Mouse (Mus musculus) limb, embryonic 14.5 days (tissue): Measurements from ENCODE around the gene H2-M10.5. TPM values are rescaled to one million over a fixed set of nuclear protein-coding genes. Genes with fewer than 3 reads are reported as not detected.
"Not testable (repeated sequence)": the region's sequence is repeated elsewhere in the genome, so short reads cannot be mapped to it uniquely, and the experiment has no call there.

Experiments used
- ATAC-seq: fragments of 200-750 bp; cut with Nextera tagmentation; 2 replicates; pipeline ENCODE4 v1.8.0; 2017; ENCODE audit warnings: low read depth, moderate number of reproducible peaks, moderate TSS enrichment; ENCODE audit not compliant: low FRiP score
- DNase-seq: peaks from one replicate; pipeline ENCODE4 v3.0.0-alpha.2; 2015; ENCODE audit warnings: low spot score
- H3K27ac ChIP-seq: fragments of 300-500 bp; sonication (generic); replicated peaks from 2 replicates; pipeline ENCODE4 v1.5.1; 2014; ENCODE audit warnings: low read depth, mild to moderate bottlenecking, low read length, moderate library complexity, mixed read lengths
- H3K27me3 ChIP-seq: fragments of 300-500 bp; sonication (generic); 2 replicates; pipeline ENCODE4 v1.6.1; 2014; ENCODE audit warnings: low read length, mixed read lengths; ENCODE audit not compliant: control insufficient read depth, insufficient read depth
- H3K36me3 ChIP-seq: fragments of 300-500 bp; sonication (generic); 2 replicates; pipeline ENCODE4 v1.6.1; 2014; ENCODE audit warnings: mild to moderate bottlenecking, low read length, moderate library complexity, mixed read lengths; ENCODE audit not compliant: control insufficient read depth, insufficient read depth
- H3K4me1 ChIP-seq: fragments of 300-500 bp; sonication (generic); 2 replicates; pipeline ENCODE4 v1.6.1; 2014; ENCODE audit warnings: antibody characterized with exemption, low read length, mixed read lengths; ENCODE audit not compliant: control insufficient read depth, insufficient read depth
- H3K4me2 ChIP-seq: fragments of 300-500 bp; sonication (generic); replicated peaks from 2 replicates; pipeline ENCODE4 v1.6.1; 2014; ENCODE audit warnings: low read depth, mild to moderate bottlenecking, low read length, moderate library complexity; ENCODE audit not compliant: severe bottlenecking
- H3K4me3 ChIP-seq: fragments of 300-500 bp; sonication (generic); replicated peaks from 2 replicates; pipeline ENCODE4 v1.5.1; 2014; ENCODE audit warnings: low read length
- H3K9ac ChIP-seq: fragments of 300-500 bp; sonication (generic); 2 replicates; pipeline ENCODE4 v1.6.1; 2014; ENCODE audit warnings: mild to moderate bottlenecking, low read depth, low read length, moderate library complexity; ENCODE audit not compliant: severe bottlenecking
- H3K9me3 ChIP-seq: fragments of 300-500 bp; sonication (generic); 2 replicates; pipeline ENCODE4 v1.6.1; 2016; ENCODE audit warnings: low read length; ENCODE audit not compliant: control insufficient read depth
- POLR2A ChIP-seq: fragments of 200-500 bp; IDR thresholded peaks from 2 replicates; pipeline ENCODE4 v1.8.0; 2012; ENCODE audit warnings: inconsistent platforms, mild to moderate bottlenecking, moderate library complexity, borderline replicate concordance; ENCODE audit not compliant: insufficient read depth, insufficient read length; ENCODE audit errors: extremely low read depth
- WGBS: fragments of 180-500 bp; shearing (Covaris S2); extraction: QIAGEN DNeasy Blood & Tissue Kit; methylation state at CpG from one replicate; pipeline ENCODE4 v1.1.7; 2014; 5-methylcytosine and 5-hydroxymethylcytosine counted together
- polyA plus RNA-seq, 2 experiments: library from polyadenylated mRNA; depleted of rRNA in 1 of 2; stranded (reverse) in 1 of 2; unstranded in 1 of 2; fragments of >200 nt; fragmentation: Nextera tagmentation in 1 of 2; extraction: Ambion mirVana in 1 of 2; gene quantifications; 2 replicates each; pipeline versions ENCODE4 v1.2.1 to v1.2.3; 2012 to 2014

Gene H2-M10.5
- polyA plus RNA-seq (2012; rRNA removed), result not detected in 2 replicates
- not detected in 2 replicates for polyA plus RNA-seq (2014; fragmentation: Nextera tagmentation; extraction: Ambion mirVana)

GRCm38 (mm10) chr17:36772610-36773009 lies at the start of gene H2-M10.5:
TSS of gene H2-M10.5 (plus strand) at chr17:36772910.
- DNase-seq, H3K9ac ChIP-seq, H3K27me3 ChIP-seq, H3K36me3 ChIP-seq, H3K4me1 ChIP-seq, H3K27ac ChIP-seq, H3K9me3 ChIP-seq, H3K4me2 ChIP-seq, ATAC-seq, H3K4me3 ChIP-seq: not testable (repeated sequence)
- WGBS, result 96% methylated on average over 2 of the region's 2 CpGs

- Histone ChIP-seq H3K4me3 (no peak overlapping the region), H3K27ac (no peak overlapping the region), H3K4me2 (no peak overlapping the region), H3K27me3 (no peaks in the 10 kb centered on the region), H3K9ac (no peak overlapping the region), H3K4me1 (no peaks in the 10 kb centered on the region), H3K36me3 (no peaks in the 10 kb centered on the region), H3K9me3 (no peaks in the 10 kb centered on the region)
- 16% methylated on average over 2 of the region's 2 CpGs for WGBS
- TF ChIP-seq POLR2A, result no peak
- ATAC-seq, result no peak
- DNase-seq, result peak; percentile 13
These were observed 46.7 kb upstream of the H2-M10.5 start for GRCm38 (mm10) chr17:36726046-36726445.

GRCm38 (mm10) chr17:36763816-36764215 lies 8.9 kb upstream of the H2-M10.5 start:
- H3K4me3 ChIP-seq, result no peak overlapping the region
- ATAC-seq (no peak), DNase-seq (no peak)
- no peak for TF ChIP-seq POLR2A
- H3K4me1 ChIP-seq, result no peaks in the 10 kb centered on the region
- H3K36me3 ChIP-seq, result no peaks in the 10 kb centered on the region
- H3K27ac ChIP-seq, result no peak overlapping the region
- H3K27me3 ChIP-seq, result no peaks in the 10 kb centered on the region
- 53% methylated on average over 2 of the region's 2 CpGs for WGBS
- H3K9ac ChIP-seq, result no peak overlapping the region
- no peak overlapping the region for H3K4me2 ChIP-seq
- no peaks in the 10 kb centered on the region for H3K9me3 ChIP-seq

GRCm38 (mm10) chr17:36764244-36764643 lies 8.5 kb upstream of the H2-M10.5 start:
- not testable (repeated sequence) for ATAC-seq, H3K4me1 ChIP-seq, H3K9ac ChIP-seq, H3K36me3 ChIP-seq, H3K27ac ChIP-seq, H3K4me3 ChIP-seq, DNase-seq, H3K27me3 ChIP-seq, H3K9me3 ChIP-seq, H3K4me2 ChIP-seq
- WGBS, result 18% methylated on average over 2 of the region's 2 CpGs

- not testable (repeated sequence) for H3K4me1 ChIP-seq, DNase-seq, H3K4me3 ChIP-seq, H3K27me3 ChIP-seq, H3K27ac ChIP-seq, H3K4me2 ChIP-seq, H3K36me3 ChIP-seq, H3K9me3 ChIP-seq, ATAC-seq, H3K9ac ChIP-seq
- whole genome bisulfite sequencing, result 36% methylated on average over 2 of the region's 2 CpGs
These were observed 7.3 kb upstream of the H2-M10.5 start for GRCm38 (mm10) chr17:36765403-36765802.

- no peaks in the 10 kb centered on the region for H3K4me1 ChIP-seq
- H3K36me3 ChIP-seq, result no peaks in the 10 kb centered on the region
- no peak for DNase-seq
- H3K27me3 ChIP-seq, result no peaks in the 10 kb centered on the region
- H3K4me2 ChIP-seq, result no peak overlapping the region
- H3K9ac ChIP-seq, result no peak overlapping the region
- no peak overlapping the region for H3K4me3 ChIP-seq
- no peak overlapping the region for H3K27ac ChIP-seq
- TF ChIP-seq POLR2A, result no peak
- 56% methylated on average over 3 of the region's 3 CpGs for WGBS
- H3K9me3 ChIP-seq, result no peaks in the 10 kb centered on the region
- no peak for ATAC-seq
These were observed 8.8 kb downstream of the H2-M10.5 start for GRCm38 (mm10) chr17:36781533-36781932.

GRCm38 (mm10) chr17:36786483-36786886 lies 13.8 kb downstream of the H2-M10.5 start:
- not testable (repeated sequence) for H3K27me3 ChIP-seq, H3K4me1 ChIP-seq, H3K36me3 ChIP-seq, H3K4me3 ChIP-seq, H3K4me2 ChIP-seq, ATAC-seq, H3K9me3 ChIP-seq, DNase-seq, H3K9ac ChIP-seq, H3K27ac ChIP-seq
- WGBS, result 37% methylated on average over 1 of the region's 1 CpGs
